In the genomic region with DNA sequence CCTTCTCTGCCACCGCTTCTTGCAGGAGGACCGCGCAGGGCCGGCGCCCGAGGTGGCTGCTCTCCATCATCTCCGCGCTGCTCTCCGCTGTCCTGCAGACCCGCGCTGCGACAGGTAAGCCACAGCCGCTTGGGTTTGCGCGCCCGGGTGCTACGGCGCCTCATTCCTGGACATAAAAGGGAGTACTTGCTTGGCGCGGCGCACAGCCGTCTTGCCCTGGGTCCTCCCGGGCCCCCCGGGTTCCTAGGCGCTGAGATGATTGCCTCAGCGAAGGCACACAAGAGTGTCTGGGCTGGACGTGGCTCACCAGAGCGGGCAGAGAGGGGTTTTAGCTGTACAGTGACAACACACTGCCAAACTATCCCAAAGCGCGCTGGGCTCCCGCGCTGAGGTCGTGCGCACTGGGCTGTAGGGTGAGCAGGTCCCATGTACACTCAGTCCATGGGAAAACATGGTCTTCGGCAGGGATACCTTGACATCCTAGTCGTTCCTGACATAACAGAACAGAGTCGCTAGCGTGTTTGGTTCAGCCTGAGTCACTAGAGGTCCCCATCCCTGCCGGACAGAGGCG, we compare ENCODE assay signal across 9 mouse cellular contexts. TPM values are rescaled to one million over a fixed set of nuclear protein-coding genes. Genes with fewer than 3 reads are reported as not detected.
DNase-seq lines count a peak whose midpoint lies in the region; ATAC-seq lines count a peak whose summit lies in the region.
"Had no signal": no experiment of that assay in that cellular context is flagged by ENCODE, and none has a peak within 500 bp of the region (broad histone marks: within the 10 kb centered on the region; RNA-seq: fewer than 3 reads in every experiment).

No protein-coding gene starts in this region.

- WGBS in kidney, embryonic 14.5 days = 4% methylated on average over 39 of the region's 40 CpGs
- 2% methylated on average over 40 of the region's 40 CpGs for WGBS in midbrain, embryonic 10.5 days

- H3K4me3 ChIP-seq in kidney, embryonic 14.5 days (ENCODE audit: low read length) = peak overlapping the region; percentile 43
- H3K4me3 ChIP-seq in brown adipose tissue, adult 24 weeks (ENCODE audit: insufficient read depth, low read depth, low read length) = peak overlapping the region; percentile 59
- H3K4me3 ChIP-seq in midbrain, embryonic 10.5 days = peak overlapping the region; percentile 64

- intact Hi-C loops in left cerebral cortex, postnatal 4 days (cut with DNase I) = no loop called here

- peak overlapping the region; percentile 89 for H3K4me2 ChIP-seq in kidney, embryonic 14.5 days (replicated peaks; ENCODE audit: low read depth, low read length)

- no peaks in the 10 kb centered on the region for H3K36me3 ChIP-seq in kidney, embryonic 14.5 days (ENCODE audit: control insufficient read depth, insufficient read depth, low read length)
- no peaks in the 10 kb centered on the region for H3K36me3 ChIP-seq in midbrain, embryonic 10.5 days

- no peaks in the 10 kb centered on the region for H3K9me3 ChIP-seq in kidney, embryonic 14.5 days (ENCODE audit: control insufficient read depth, low read length)
- no peaks in the 10 kb centered on the region for H3K9me3 ChIP-seq in midbrain, embryonic 10.5 days (replicated peaks)

- peak overlapping the region; percentile 52 for H3K9ac ChIP-seq in kidney, embryonic 14.5 days (ENCODE audit: low read depth, low read length)

- no peak overlapping the region for H3K27ac ChIP-seq in kidney, embryonic 14.5 days (ENCODE audit: low read depth, low read length)
- peak overlapping the region; percentile 35; the same call in 1 of the 2 replicates for H3K27ac ChIP-seq in brown adipose tissue, adult 24 weeks (replicated peaks; ENCODE audit: low read depth, low read length)
- peak overlapping the region; percentile 71; the same call in 1 of the 2 replicates for H3K27ac ChIP-seq in midbrain, embryonic 10.5 days (replicated peaks)

- no peak for DNase-seq in kidney, adult 11 months
- peak; percentile 25 for DNase-seq in heart, postnatal 4 days
- no peak for DNase-seq in midbrain, embryonic 10.5 days (ENCODE audit: low spot score)
- DNase-seq in left cerebral cortex, postnatal 4 days = no peak
- DNase-seq in spleen, postnatal 10 days (ENCODE audit: low spot score in 2 of 2) = no peak

- no peak for ATAC-seq in kidney, embryonic 14.5 days (ENCODE audit: low FRiP score, low TSS enrichment)
- ATAC-seq in erythroblast, adult 5-6 weeks (replicated peaks; ENCODE audit: low FRiP score, poor library complexity, severe bottlenecking) = no peak

- peaks cover 9% of the 10 kb centered on the region for H3K4me1 ChIP-seq in kidney, embryonic 14.5 days (ENCODE audit: control insufficient read depth, insufficient read depth, low read length)
- peaks cover 9% of the 10 kb centered on the region for H3K4me1 ChIP-seq in brown adipose tissue, adult 24 weeks (ENCODE audit: control insufficient read depth, insufficient read depth, insufficient read length, low read length)
- peaks cover 12% of the 10 kb centered on the region for H3K4me1 ChIP-seq in midbrain, embryonic 10.5 days

- H3K27me3 ChIP-seq in kidney, embryonic 14.5 days (ENCODE audit: control insufficient read depth, insufficient read depth, low read length) = peaks cover 34% of the 10 kb centered on the region
- H3K27me3 ChIP-seq in midbrain, embryonic 10.5 days (ENCODE audit: low read depth, poor library complexity, severe bottlenecking) = peaks cover 63% of the 10 kb centered on the region

RNA-seq across cellular contexts. Expression of a gene that starts 0.5 kb away (rescaled TPM):
- polyA plus RNA-seq in kidney, embryonic 14.5 days (2014; fragmentation: Nextera tagmentation; extraction: Ambion mirVana) = 16.3 and 21.8 TPM in 2 replicates
- polyA plus RNA-seq in brown adipose tissue, adult 24 weeks (2012; ENCODE audit: insufficient read depth, insufficient read length, missing spikeins) = 38.2 and 43.8 TPM in 2 replicates
- 100 to 1,000 TPM; 165 to 183 TPM for total RNA-seq in heart, postnatal 4 days (2021)
- polyA plus RNA-seq in midbrain, embryonic 10.5 days (2016; fragmentation: Nextera tagmentation; extraction: Ambion mirVana) = 2.5 and 2.7 TPM in 2 replicates
- 10 to 100 TPM; 24.6 to 26.5 TPM for total RNA-seq in left cerebral cortex, postnatal 4 days (2021)
- 1.9 TPM in 1 of 2 replicates, not detected in the other for total RNA-seq in erythroblast, adult 5-6 weeks (2015; ENCODE audit: low replicate concordance)
- total RNA-seq in erythroblast, adult 5-6 weeks (2017; ENCODE audit: low replicate concordance) = not detected in 2 replicates
- total RNA-seq: hematopoietic stem cell, adult 5-6 weeks had no signal

Comparison
In these comparisons a context has a peak if more than half of its experiments do, and no peak if none do; other contexts are left out.
1. RNA of a gene that starts 0.5 kb away (total RNA-seq): 165 to 183 TPM in heart, postnatal 4 days and 24.6 to 26.5 TPM in left cerebral cortex, postnatal 4 days; 1.9 TPM in erythroblast, adult 5-6 weeks; every median in the first group is over 4 times any median in the second.
2. Peak in every context shown above with its lines, with median percentiles within 50 percentile points of each other: H3K4me3 ChIP-seq.